Mouse (Mus musculus) adipose tissue, adult 10 weeks (tissue): Measurements from ENCODE around the gene Olfr672. TPM values are rescaled to one million over a fixed set of nuclear protein-coding genes. Genes with fewer than 3 reads are reported as not detected.

ENCODE experiments used
- polyA plus RNA-seq: library from polyadenylated mRNA; stranded (reverse); fragments of 350-450 nt; fragmentation: Illumina TruSeq; extraction: RNeasy Lipid Tissue Mini Kit (QIAGEN cat#74804); gene quantifications from one replicate; pipeline ENCODE4 v1.2.3, GENCODE M21; 2014; ENCODE audit warnings: low read depth, low replicate concordance

Gene Olfr672
- polyA plus RNA-seq, result not detected

GRCm38 (mm10) chr7:105001929-105002328, at the start of gene Olfr672:
Gene Olfr672, minus strand, starts transcription at chr7:105002029.

DNA sequence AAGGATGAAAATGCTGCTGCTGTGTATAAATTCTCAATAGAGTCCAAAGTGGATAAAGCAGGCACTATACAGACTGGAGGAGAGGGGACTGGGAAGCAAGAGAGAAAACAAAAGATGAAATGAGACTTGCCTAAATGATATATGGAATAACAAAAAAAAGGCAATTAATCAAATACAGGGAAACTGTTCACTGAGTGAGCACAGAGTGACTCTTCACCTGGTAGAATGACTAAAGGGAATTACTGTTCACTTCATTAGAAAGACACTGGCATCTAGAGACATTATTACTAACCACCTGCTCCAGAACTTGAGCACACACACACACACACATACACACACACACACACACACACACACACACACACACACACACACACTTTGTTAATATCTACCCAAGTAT, 30.6 kb upstream of the Olfr672 start, which contains the start of gene Olfr676:
Gene Olfr676, plus strand, starts transcription at position 301 of the 400 bp plus-strand sequence.

GRCm38 (mm10) chr7:105028360-105028759, 26.5 kb upstream of the Olfr672 start, which contains the start of gene Olfr675:
Gene Olfr675, minus strand, starts transcription at chr7:105028460.

GRCm38 (mm10) chr7:104979026-104979425, 22.8 kb downstream of the Olfr672 start, which contains the start of gene Olfr671:
Gene Olfr671, minus strand, starts transcription at chr7:104979126.

DNA sequence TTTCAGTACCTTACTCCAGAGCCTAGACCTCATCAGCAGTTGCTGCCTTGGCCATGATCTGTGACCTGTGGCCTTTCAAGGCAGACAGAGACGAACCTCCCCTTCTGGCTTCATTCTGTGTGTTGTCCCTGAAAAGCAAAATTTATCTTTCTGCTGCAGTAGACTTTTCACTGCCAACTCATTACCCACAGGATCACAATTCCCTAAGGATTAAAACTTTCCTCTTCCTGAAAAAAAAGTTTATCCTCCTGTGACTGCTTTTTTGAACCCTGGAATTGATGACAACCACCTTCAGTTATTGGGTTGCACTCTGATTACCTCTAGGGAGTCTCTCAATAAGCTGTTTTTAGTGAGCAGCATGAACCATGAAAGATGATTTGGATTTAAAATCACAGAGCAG, 39.3 kb downstream of the Olfr672 start, which contains the start of gene Olfr670:
Gene Olfr670, minus strand, starts transcription at position 101 of the 400 bp plus-strand sequence.

Other genes starting within 250 kb of the Olfr672 start
- not detected for gene Usp17le, start 224.6 kb downstream of the Olfr672 start, polyA plus RNA-seq
- 0.22 TPM for gene Usp17lb, start 159.4 kb downstream of the Olfr672 start, polyA plus RNA-seq
- gene Usp17la, start 145.0 kb downstream of the Olfr672 start, polyA plus RNA-seq, result not detected
- gene Olfr665, start 124.0 kb downstream of the Olfr672 start, polyA plus RNA-seq, result not detected
- 0.20 TPM for gene Olfr666, start 106.1 kb downstream of the Olfr672 start, polyA plus RNA-seq
- gene Olfr667, start 80.5 kb downstream of the Olfr672 start, polyA plus RNA-seq, result not detected
- not detected for gene Olfr668, start 74.0 kb downstream of the Olfr672 start, polyA plus RNA-seq
- gene Olfr669, start 67.8 kb downstream of the Olfr672 start, polyA plus RNA-seq, result not detected
- gene Olfr670, start 39.4 kb downstream of the Olfr672 start, polyA plus RNA-seq, result not detected
- gene Olfr671, start 22.9 kb downstream of the Olfr672 start, polyA plus RNA-seq, result not detected
- gene Olfr675, start 26.4 kb upstream of the Olfr672 start, polyA plus RNA-seq, result not detected
- gene Olfr676, start 30.7 kb upstream of the Olfr672 start, polyA plus RNA-seq, result not detected
- not detected for gene Olfr677, start 49.3 kb upstream of the Olfr672 start, polyA plus RNA-seq
- not detected for gene Olfr678, start 62.4 kb upstream of the Olfr672 start, polyA plus RNA-seq
- not detected for gene Olfr679, start 79.2 kb upstream of the Olfr672 start, polyA plus RNA-seq
- gene Olfr680-ps1, start 90.8 kb upstream of the Olfr672 start, polyA plus RNA-seq, result not detected
- not detected for gene Olfr681, start 114.8 kb upstream of the Olfr672 start, polyA plus RNA-seq
- gene Olfr683, start 145.0 kb upstream of the Olfr672 start, polyA plus RNA-seq, result not detected
- gene Olfr684, start 161.6 kb upstream of the Olfr672 start, polyA plus RNA-seq, result not detected
- gene Olfr685, start 184.0 kb upstream of the Olfr672 start, polyA plus RNA-seq, result not detected
- not detected for gene Olfr686, start 205.5 kb upstream of the Olfr672 start, polyA plus RNA-seq